Mouse (Mus musculus) embryonic facial prominence, embryonic 11.5 days (tissue): ENCODE measurements around the gene Cables2. TPM values are rescaled to one million over a fixed set of nuclear protein-coding genes. Genes with fewer than 3 reads are reported as not detected.

Source experiments
- ATAC-seq: fragments of 200-750 bp; cut with Nextera tagmentation; replicated peaks from 2 replicates; pipeline ENCODE4 v1.8.0; 2017; ENCODE audit warnings: low read depth; ENCODE audit not compliant: insufficient number of reproducible peaks, low FRiP score, low TSS enrichment
- DNase-seq: peaks from one replicate; pipeline ENCODE4 v3.0.0-alpha.2; 2015; ENCODE audit warnings: low spot score
- H3K27ac ChIP-seq: fragments of 300-500 bp; sonication (generic); replicated peaks from 2 replicates; pipeline ENCODE4 v1.5.1; 2014; ENCODE audit warnings: mild to moderate bottlenecking, low read depth, low read length, control low read depth
- H3K27me3 ChIP-seq: fragments of 300-500 bp; sonication (generic); 2 replicates; pipeline ENCODE4 v1.6.1; 2014; ENCODE audit warnings: mild to moderate bottlenecking, low read length, moderate library complexity, mixed read lengths; ENCODE audit not compliant: control insufficient read depth, insufficient read depth
- H3K36me3 ChIP-seq: fragments of 300-500 bp; sonication (generic); replicated peaks from 2 replicates; pipeline ENCODE4 v1.6.1; 2014; ENCODE audit warnings: low read depth, mild to moderate bottlenecking, low read length, moderate library complexity, mixed read lengths; ENCODE audit not compliant: control insufficient read depth, insufficient read depth
- H3K4me1 ChIP-seq: fragments of 300-500 bp; sonication (generic); 2 replicates; pipeline ENCODE4 v1.6.1; 2014; ENCODE audit warnings: low read length, mixed read lengths; ENCODE audit not compliant: control insufficient read depth, insufficient read depth
- H3K4me2 ChIP-seq: fragments of 300-500 bp; sonication (generic); 2 replicates; pipeline ENCODE4 v1.6.1; 2014; ENCODE audit warnings: low read depth, mild to moderate bottlenecking, control low read depth, low read length, moderate library complexity
- H3K4me3 ChIP-seq: fragments of 300-500 bp; sonication (generic); 2 replicates; pipeline ENCODE4 v1.5.1; 2014; ENCODE audit warnings: low read depth, low read length, control low read depth
- H3K9ac ChIP-seq: fragments of 300-500 bp; sonication (generic); replicated peaks from 2 replicates; pipeline ENCODE4 v1.6.1; 2014; ENCODE audit warnings: mild to moderate bottlenecking, control low read depth, low read length
- H3K9me3 ChIP-seq: fragments of 300-500 bp; sonication (generic); replicated peaks from 2 replicates; pipeline ENCODE4 v1.6.1; 2016; ENCODE audit warnings: mild to moderate bottlenecking, low read length, inconsistent platforms, mixed read lengths; ENCODE audit not compliant: control insufficient read depth
- WGBS: fragments of 180-500 bp; shearing (Covaris S2); extraction: QIAGEN DNeasy Blood & Tissue Kit; methylation state at CpG from one replicate; pipeline ENCODE4 v1.1.7; 2014; 5-methylcytosine and 5-hydroxymethylcytosine counted together
- polyA plus RNA-seq: library from polyadenylated mRNA; unstranded; fragments of >200 nt; fragmentation: Nextera tagmentation; extraction: Ambion mirVana; gene quantifications from 2 replicates; pipeline ENCODE4 v1.2.1, GENCODE M21; 2014

The Cables2 gene
- polyA plus RNA-seq, 1 experiment from 2014 or later, result 14.5 TPM

- ATAC-seq (0 out of 2 replicates have a peak, but pooled peaks have one; percentile 5), DNase-seq (no peak)
- Histone ChIP-seq H3K36me3 (no peaks in the 10 kb centered on the region), H3K27ac (no peak overlapping the region), H3K9ac (no peak overlapping the region), H3K4me2 (no peak overlapping the region), H3K4me3 (no peak overlapping the region), H3K9me3 (no peaks in the 10 kb centered on the region), H3K27me3 (no peaks in the 10 kb centered on the region), H3K4me1 (no peaks in the 10 kb centered on the region)
- WGBS, result 57% methylated on average over 9 of the region's 9 CpGs
Measured at GRCm38 (mm10) chr2:180248947-180249660, 24.2 kb downstream of the Cables2 start.

DNA sequence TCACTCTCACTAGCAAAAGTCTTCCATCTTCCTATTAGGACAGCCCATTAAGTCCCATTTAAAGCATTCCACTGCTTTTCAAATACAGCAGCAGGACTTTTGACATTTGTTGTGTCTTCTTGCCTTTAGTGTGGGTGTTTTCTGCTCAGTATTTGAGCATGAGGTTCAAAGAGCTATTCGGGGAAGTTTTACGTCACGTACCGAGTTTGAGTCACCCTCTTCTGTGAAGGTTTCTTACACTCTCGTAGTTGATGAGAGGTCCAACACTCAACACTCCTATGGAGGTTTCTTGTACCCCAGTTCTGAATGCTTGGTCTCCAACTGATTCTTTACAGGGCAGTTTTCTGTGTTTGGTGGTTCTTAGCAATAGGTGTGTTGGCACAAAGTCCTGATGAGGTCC, 25.4 kb downstream of the Cables2 start:
- Histone ChIP-seq H3K4me3 (no peak overlapping the region), H3K9me3 (no peaks in the 10 kb centered on the region), H3K4me2 (no peak overlapping the region), H3K27ac (no peak overlapping the region), H3K9ac (no peak overlapping the region), H3K36me3 (no peaks in the 10 kb centered on the region), H3K27me3 (no peaks in the 10 kb centered on the region), H3K4me1 (no peaks in the 10 kb centered on the region)
- ATAC-seq (no peak), DNase-seq (no peak)
- 93% methylated on average over 5 of the region's 5 CpGs for WGBS

GRCm38 (mm10) chr2:180243108-180243507, 30.2 kb downstream of the Cables2 start:
- H3K27me3 ChIP-seq, result no peaks in the 10 kb centered on the region
- no peak overlapping the region for H3K4me2 ChIP-seq
- H3K9me3 ChIP-seq, result no peaks in the 10 kb centered on the region
- 83% methylated on average over 4 of the region's 4 CpGs for WGBS
- H3K36me3 ChIP-seq, result no peaks in the 10 kb centered on the region
- ATAC-seq (no peak), DNase-seq (no peak)
- H3K27ac ChIP-seq, result no peak overlapping the region
- no peak overlapping the region for H3K9ac ChIP-seq
- no peak overlapping the region for H3K4me3 ChIP-seq
- H3K4me1 ChIP-seq, result no peaks in the 10 kb centered on the region

GRCm38 (mm10) chr2:180238591-180238990, 34.7 kb downstream of the Cables2 start:
- H3K27ac ChIP-seq, result no peak overlapping the region
- no peaks in the 10 kb centered on the region for H3K9me3 ChIP-seq
- no peak overlapping the region for H3K9ac ChIP-seq
- no peak for DNase-seq
- no peak overlapping the region for H3K4me2 ChIP-seq
- H3K27me3 ChIP-seq, result no peaks in the 10 kb centered on the region
- no peak for ATAC-seq
- 81% methylated on average over 5 of the region's 5 CpGs for WGBS
- H3K4me1 ChIP-seq, result peaks cover 4% of the 10 kb centered on the region; the same call in 1 of the 2 replicates
- no peak overlapping the region for H3K4me3 ChIP-seq
- no peaks in the 10 kb centered on the region for H3K36me3 ChIP-seq

DNA sequence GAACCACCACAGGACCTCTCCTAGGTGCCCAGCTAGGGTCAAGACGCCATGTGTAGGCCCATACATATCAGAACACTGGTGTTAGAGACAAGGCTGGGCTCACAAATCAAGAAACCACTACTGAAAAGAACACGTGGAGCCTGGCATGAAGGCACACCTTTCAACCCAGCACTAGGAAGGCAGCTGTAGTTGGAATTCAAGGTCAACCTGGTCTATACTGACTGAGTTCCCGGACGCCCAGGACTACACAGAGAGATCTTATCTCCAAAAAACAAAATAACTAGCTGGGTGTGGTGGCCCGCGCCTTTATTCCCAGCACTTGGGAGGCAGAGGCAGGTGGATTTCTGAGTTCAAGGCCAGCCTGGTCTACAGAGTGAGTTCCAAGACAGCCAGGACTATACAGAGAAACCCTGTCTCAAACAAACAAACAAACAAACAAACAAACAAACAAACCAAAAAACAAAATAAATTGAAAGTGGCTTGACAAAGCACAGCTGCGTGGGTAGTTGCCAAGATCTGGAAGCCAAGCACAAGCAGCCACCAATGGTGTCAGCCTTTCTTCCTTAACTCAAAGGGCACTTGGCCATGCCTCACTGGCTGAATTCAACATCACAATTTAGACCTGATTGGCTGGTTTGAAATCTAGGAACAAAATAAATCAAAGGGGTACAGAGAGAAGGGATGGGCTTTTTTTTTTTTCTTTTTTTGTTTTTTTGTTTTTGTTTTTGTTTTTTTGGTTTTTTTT, 35.5 kb downstream of the Cables2 start:
- no peaks in the 10 kb centered on the region for H3K36me3 ChIP-seq
- ATAC-seq, result no peak
- H3K27ac ChIP-seq, result no peak overlapping the region
- H3K4me1 ChIP-seq, result peaks cover 4% of the 10 kb centered on the region; the same call in 1 of the 2 replicates
- H3K4me2 ChIP-seq, result no peak overlapping the region
- no peaks in the 10 kb centered on the region for H3K9me3 ChIP-seq
- no peak overlapping the region for H3K9ac ChIP-seq
- H3K27me3 ChIP-seq, result no peaks in the 10 kb centered on the region
- H3K4me3 ChIP-seq, result no peak overlapping the region
- WGBS, result 86% methylated on average over 7 of the region's 7 CpGs
- DNase-seq, result no peak

DNA sequence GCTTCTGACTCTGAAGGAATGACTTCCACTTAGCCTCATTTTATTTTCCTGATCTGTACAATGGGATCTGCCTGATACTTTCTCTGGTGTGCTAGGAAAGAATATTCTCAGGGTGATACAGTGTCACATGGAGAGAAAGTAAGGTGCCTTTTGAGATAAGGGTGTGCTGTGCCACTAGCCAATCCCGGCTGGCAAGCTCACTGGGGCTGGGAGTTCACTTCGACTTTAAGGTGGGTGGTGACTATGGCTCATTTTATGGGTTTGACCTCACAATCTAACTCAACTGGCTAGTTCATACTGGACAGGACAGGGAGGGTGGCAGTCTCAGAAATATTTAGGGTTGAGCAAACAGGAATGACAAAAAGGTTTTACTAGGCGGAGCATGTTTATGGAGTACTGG, 36.4 kb downstream of the Cables2 start:
- Histone ChIP-seq H3K36me3 (no peaks in the 10 kb centered on the region), H3K4me1 (peaks cover 4% of the 10 kb centered on the region; the same call in 1 of the 2 replicates), H3K9me3 (no peaks in the 10 kb centered on the region), H3K27me3 (no peaks in the 10 kb centered on the region), H3K27ac (no peak overlapping the region), H3K4me2 (no peak overlapping the region), H3K9ac (no peak overlapping the region), H3K4me3 (no peak overlapping the region)
- ATAC-seq (no peak), DNase-seq (no peak)
- 78% methylated on average over 3 of the region's 3 CpGs for WGBS

DNA sequence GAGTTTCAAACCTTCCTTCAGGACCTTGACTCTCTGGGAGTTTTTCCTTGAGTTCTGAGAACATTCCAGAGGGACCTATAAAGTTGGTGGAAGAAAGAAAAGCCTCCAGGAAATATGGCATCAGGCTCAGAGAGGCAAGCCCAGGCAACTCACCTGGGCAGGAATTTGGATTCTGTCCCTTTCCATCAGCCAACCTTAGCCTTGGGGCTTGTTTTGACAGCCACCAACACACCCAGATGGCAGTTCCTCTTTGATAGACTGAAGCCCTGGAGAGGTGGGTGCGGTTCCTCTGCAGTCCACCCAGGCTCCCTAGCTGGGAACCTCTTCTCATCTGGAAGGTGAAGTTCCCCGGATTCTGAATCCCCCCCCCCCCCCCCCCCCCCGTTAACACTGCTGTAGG, 36.8 kb downstream of the Cables2 start:
- Histone ChIP-seq H3K27me3 (no peaks in the 10 kb centered on the region), H3K4me2 (no peak overlapping the region), H3K9ac (no peak overlapping the region), H3K9me3 (no peaks in the 10 kb centered on the region), H3K36me3 (no peaks in the 10 kb centered on the region), H3K4me3 (no peak overlapping the region), H3K27ac (no peak overlapping the region), H3K4me1 (peaks cover 4% of the 10 kb centered on the region; the same call in 1 of the 2 replicates)
- DNase-seq (no peak), ATAC-seq (no peak)
- 49% methylated on average over 3 of the region's 3 CpGs for WGBS

GRCm38 (mm10) chr2:180235788-180236187, 37.5 kb downstream of the Cables2 start:
- 86% methylated on average over 4 of the region's 4 CpGs for WGBS
- no peak overlapping the region for H3K27ac ChIP-seq

More at GRCm38 (mm10) chr2:180235788-180236187, 37.5 kb downstream of the Cables2 start:
- H3K4me2 ChIP-seq, result no peak overlapping the region
- no peak overlapping the region for H3K9ac ChIP-seq
- H3K27me3 ChIP-seq, result no peaks in the 10 kb centered on the region
- H3K4me1 ChIP-seq, result peaks cover 4% of the 10 kb centered on the region; the same call in 1 of the 2 replicates
- no peak for DNase-seq
- H3K4me3 ChIP-seq, result no peak overlapping the region
- no peaks in the 10 kb centered on the region for H3K36me3 ChIP-seq
- no peaks in the 10 kb centered on the region for H3K9me3 ChIP-seq
- no peak for ATAC-seq
